Mouse (Mus musculus): ENCODE measurements around the gene Nsl1. TPM values are rescaled to one million over a fixed set of nuclear protein-coding genes. Genes with fewer than 3 reads are reported as not detected.

Gene Nsl1
- polyA plus RNA-seq, 1 experiment from 2014 or later = 15.6 TPM

- 64% methylated on average over 5 of the region's 5 CpGs for WGBS
- Histone ChIP-seq H3K27me3 (ENCODE audit: control insufficient read depth, insufficient read depth, low read length) (no peaks in the 10 kb centered on the region), H3K9ac (ENCODE audit: low read length) (no peak overlapping the region), H3K27ac (ENCODE audit: low read length) (no peak overlapping the region), H3K36me3 (ENCODE audit: control insufficient read depth, insufficient read depth, low read length) (0 out of 2 replicates have a peak, but pooled peaks cover 8% of the 10 kb centered on the region), H3K4me2 (ENCODE audit: low read depth, low read length) (no peak overlapping the region), H3K4me1 (ENCODE audit: control insufficient read depth, insufficient read depth, low read length) (no peaks in the 10 kb centered on the region), H3K9me3 (replicated peaks; ENCODE audit: control insufficient read depth, low read length) (no peaks in the 10 kb centered on the region), H3K4me3 (replicated peaks; ENCODE audit: low read length) (no peak overlapping the region)
- no peak for ATAC-seq (ENCODE audit: insufficient read depth, low FRiP score)
These were observed 22.2 kb downstream of the Nsl1 start for GRCm38 (mm10) chr1:191084951-191085559.

DNA sequence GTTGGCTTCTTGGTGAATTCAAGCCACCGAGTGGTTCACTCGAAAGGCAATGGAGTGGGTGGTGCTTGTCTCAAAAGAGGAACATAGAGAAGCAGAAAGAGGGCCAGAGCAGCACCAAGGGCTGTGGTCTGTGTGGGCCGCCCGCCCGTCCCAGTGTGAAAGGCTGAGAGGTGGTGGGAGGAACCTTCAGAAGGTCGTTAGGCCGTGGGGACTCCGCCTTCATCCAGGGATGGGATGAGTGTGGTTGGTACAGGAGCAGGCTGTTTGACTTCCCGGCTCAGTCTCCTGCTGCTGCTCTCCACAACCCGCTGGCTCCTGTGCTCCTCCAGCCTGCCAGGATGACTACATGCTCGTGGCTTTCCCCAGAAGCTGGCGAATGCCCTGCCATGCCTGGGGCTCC lies 22.8 kb downstream of the Nsl1 start:
- no peak for ATAC-seq (ENCODE audit: insufficient read depth, low FRiP score)
- H3K27ac ChIP-seq (ENCODE audit: low read length) = no peak overlapping the region
- no peak overlapping the region for H3K9ac ChIP-seq (ENCODE audit: low read length)
- H3K4me1 ChIP-seq (ENCODE audit: control insufficient read depth, insufficient read depth, low read length) = no peaks in the 10 kb centered on the region
- no peaks in the 10 kb centered on the region for H3K9me3 ChIP-seq (replicated peaks; ENCODE audit: control insufficient read depth, low read length)
- H3K4me3 ChIP-seq (replicated peaks; ENCODE audit: low read length) = no peak overlapping the region
- H3K27me3 ChIP-seq (ENCODE audit: control insufficient read depth, insufficient read depth, low read length) = no peaks in the 10 kb centered on the region
- WGBS = 78% methylated on average over 12 of the region's 12 CpGs
- 0 out of 2 replicates have a peak, but pooled peaks cover 8% of the 10 kb centered on the region for H3K36me3 ChIP-seq (ENCODE audit: control insufficient read depth, insufficient read depth, low read length)
- H3K4me2 ChIP-seq (ENCODE audit: low read depth, low read length) = no peak overlapping the region

GRCm38 (mm10) chr1:191086304-191086878 lies 23.6 kb downstream of the Nsl1 start:
- no peaks in the 10 kb centered on the region for H3K4me1 ChIP-seq (ENCODE audit: control insufficient read depth, insufficient read depth, low read length)
- H3K27me3 ChIP-seq (ENCODE audit: control insufficient read depth, insufficient read depth, low read length) = no peaks in the 10 kb centered on the region
- H3K4me3 ChIP-seq (replicated peaks; ENCODE audit: low read length) = no peak overlapping the region
- H3K9ac ChIP-seq (ENCODE audit: low read length) = no peak overlapping the region
- H3K36me3 ChIP-seq (ENCODE audit: control insufficient read depth, insufficient read depth, low read length) = 0 out of 2 replicates have a peak, but pooled peaks cover 4% of the 10 kb centered on the region
- 80% methylated on average over 7 of the region's 7 CpGs for WGBS
- H3K27ac ChIP-seq (ENCODE audit: low read length) = no peak overlapping the region
- ATAC-seq (ENCODE audit: insufficient read depth, low FRiP score) = no peak
- H3K4me2 ChIP-seq (ENCODE audit: low read depth, low read length) = no peak overlapping the region
- no peaks in the 10 kb centered on the region for H3K9me3 ChIP-seq (replicated peaks; ENCODE audit: control insufficient read depth, low read length)

DNA sequence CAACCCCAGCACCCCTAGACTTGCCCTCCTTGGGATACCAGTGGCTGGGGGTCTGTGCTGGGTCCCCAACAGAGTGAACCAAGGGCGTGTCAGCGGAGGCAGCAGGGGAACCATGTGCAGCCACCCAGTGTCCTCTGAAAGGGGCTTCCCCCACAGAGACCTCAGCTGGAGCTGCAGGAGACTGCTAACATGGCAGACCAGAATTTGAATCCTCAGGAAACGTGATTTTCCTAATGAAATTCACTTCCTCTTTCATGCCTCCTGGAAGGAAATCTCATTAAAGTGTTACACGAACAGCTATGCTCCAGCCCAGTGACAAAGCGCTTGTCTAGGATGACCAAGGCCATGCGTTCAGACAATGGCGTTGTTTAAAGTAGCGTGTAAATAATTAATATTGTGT lies 24.1 kb downstream of the Nsl1 start:
- 67% methylated on average over 8 of the region's 8 CpGs for WGBS
- no peaks in the 10 kb centered on the region for H3K4me1 ChIP-seq (ENCODE audit: control insufficient read depth, insufficient read depth, low read length)
- no peak overlapping the region for H3K4me3 ChIP-seq (replicated peaks; ENCODE audit: low read length)
- no peaks in the 10 kb centered on the region for H3K27me3 ChIP-seq (ENCODE audit: control insufficient read depth, insufficient read depth, low read length)
- no peak overlapping the region for H3K27ac ChIP-seq (ENCODE audit: low read length)
- H3K9ac ChIP-seq (ENCODE audit: low read length) = no peak overlapping the region
- H3K4me2 ChIP-seq (ENCODE audit: low read depth, low read length) = no peak overlapping the region
- H3K36me3 ChIP-seq (ENCODE audit: control insufficient read depth, insufficient read depth, low read length) = 0 out of 2 replicates have a peak, but pooled peaks cover 2% of the 10 kb centered on the region
- H3K9me3 ChIP-seq (replicated peaks; ENCODE audit: control insufficient read depth, low read length) = no peaks in the 10 kb centered on the region
- ATAC-seq (ENCODE audit: insufficient read depth, low FRiP score) = no peak

GRCm38 (mm10) chr1:191087955-191088354 lies 25.1 kb downstream of the Nsl1 start:
- Histone ChIP-seq H3K4me3 (replicated peaks; ENCODE audit: low read length) (no peak overlapping the region), H3K4me2 (ENCODE audit: low read depth, low read length) (no peak overlapping the region), H3K27ac (ENCODE audit: low read length) (no peak overlapping the region), H3K36me3 (ENCODE audit: control insufficient read depth, insufficient read depth, low read length) (no peaks in the 10 kb centered on the region), H3K27me3 (ENCODE audit: control insufficient read depth, insufficient read depth, low read length) (no peaks in the 10 kb centered on the region), H3K9me3 (replicated peaks; ENCODE audit: control insufficient read depth, low read length) (no peaks in the 10 kb centered on the region), H3K9ac (ENCODE audit: low read length) (no peak overlapping the region), H3K4me1 (ENCODE audit: control insufficient read depth, insufficient read depth, low read length) (no peaks in the 10 kb centered on the region)
- 70% methylated on average over 5 of the region's 5 CpGs for WGBS
- ATAC-seq (ENCODE audit: insufficient read depth, low FRiP score) = no peak

DNA sequence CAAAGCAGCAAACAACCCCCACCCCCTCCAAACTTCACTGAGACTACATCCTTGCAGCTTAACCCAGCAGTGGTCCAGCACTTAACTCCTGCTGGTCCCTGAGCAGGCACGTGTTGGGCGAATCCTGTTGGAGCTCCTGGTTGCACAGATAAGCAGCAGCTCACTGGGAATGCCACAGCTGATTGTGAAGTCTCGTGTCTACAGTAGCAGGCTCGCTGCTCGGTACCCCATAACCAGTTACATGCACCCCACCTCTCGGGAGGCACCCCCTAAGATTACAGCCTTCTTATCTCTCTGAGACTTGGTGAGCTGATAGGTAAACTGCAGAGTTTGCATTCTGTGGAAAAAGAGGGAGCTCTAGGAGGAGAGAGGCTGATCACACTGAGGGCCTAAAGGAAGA lies 26.5 kb downstream of the Nsl1 start:
- no peaks in the 10 kb centered on the region for H3K9me3 ChIP-seq (replicated peaks; ENCODE audit: control insufficient read depth, low read length)
- WGBS = 66% methylated on average over 6 of the region's 6 CpGs
- ATAC-seq (ENCODE audit: insufficient read depth, low FRiP score) = no peak
- H3K4me1 ChIP-seq (ENCODE audit: control insufficient read depth, insufficient read depth, low read length) = no peaks in the 10 kb centered on the region
- no peak overlapping the region for H3K4me3 ChIP-seq (replicated peaks; ENCODE audit: low read length)
- no peak overlapping the region for H3K4me2 ChIP-seq (ENCODE audit: low read depth, low read length)
- H3K9ac ChIP-seq (ENCODE audit: low read length) = no peak overlapping the region
- H3K27ac ChIP-seq (ENCODE audit: low read length) = no peak overlapping the region
- no peaks in the 10 kb centered on the region for H3K36me3 ChIP-seq (ENCODE audit: control insufficient read depth, insufficient read depth, low read length)
- no peaks in the 10 kb centered on the region for H3K27me3 ChIP-seq (ENCODE audit: control insufficient read depth, insufficient read depth, low read length)

DNA sequence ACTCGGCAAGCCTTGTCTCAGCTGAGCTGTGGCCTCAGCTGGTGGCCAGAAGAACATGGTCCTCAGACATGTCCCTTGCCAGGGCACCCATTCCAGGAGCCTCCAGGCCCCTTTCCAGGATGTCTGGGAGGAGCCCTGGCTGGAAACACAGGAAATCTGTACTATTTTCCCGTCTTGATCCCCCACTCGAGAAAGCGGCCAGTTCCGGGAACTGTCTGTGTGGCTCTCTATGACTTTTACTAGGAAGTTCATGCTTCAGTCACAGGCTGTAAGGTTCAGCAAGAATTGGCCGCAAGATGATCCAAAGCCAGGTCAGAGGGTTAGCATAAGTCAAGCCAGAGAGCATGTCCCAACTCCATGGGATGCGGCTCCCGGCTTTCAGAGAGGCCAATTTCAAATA lies 29.2 kb downstream of the Nsl1 start:
- Histone ChIP-seq H3K4me2 (ENCODE audit: low read depth, low read length) (no peak overlapping the region), H3K9me3 (replicated peaks; ENCODE audit: control insufficient read depth, low read length) (no peaks in the 10 kb centered on the region), H3K4me3 (replicated peaks; ENCODE audit: low read length) (no peak overlapping the region), H3K27me3 (ENCODE audit: control insufficient read depth, insufficient read depth, low read length) (no peaks in the 10 kb centered on the region), H3K9ac (ENCODE audit: low read length) (no peak overlapping the region), H3K4me1 (ENCODE audit: control insufficient read depth, insufficient read depth, low read length) (no peaks in the 10 kb centered on the region), H3K36me3 (ENCODE audit: control insufficient read depth, insufficient read depth, low read length) (no peaks in the 10 kb centered on the region), H3K27ac (ENCODE audit: low read length) (no peak overlapping the region)
- WGBS = 75% methylated on average over 8 of the region's 8 CpGs
- no peak for ATAC-seq (ENCODE audit: insufficient read depth, low FRiP score)

GRCm38 (mm10) chr1:191093578-191093977 lies 30.8 kb downstream of the Nsl1 start:
- no peak for ATAC-seq (ENCODE audit: insufficient read depth, low FRiP score)
- no peak overlapping the region for H3K4me2 ChIP-seq (ENCODE audit: low read depth, low read length)
- H3K27ac ChIP-seq (ENCODE audit: low read length) = peak overlapping the region; percentile 44; the same call in 1 of the 2 replicates
- no peak overlapping the region for H3K9ac ChIP-seq (ENCODE audit: low read length)
- H3K36me3 ChIP-seq (ENCODE audit: control insufficient read depth, insufficient read depth, low read length) = no peaks in the 10 kb centered on the region
- peaks cover 4% of the 10 kb centered on the region; the same call in 1 of the 2 replicates for H3K4me1 ChIP-seq (ENCODE audit: control insufficient read depth, insufficient read depth, low read length)
- 59% methylated on average over 5 of the region's 5 CpGs for WGBS
- H3K27me3 ChIP-seq (ENCODE audit: control insufficient read depth, insufficient read depth, low read length) = no peaks in the 10 kb centered on the region
- H3K9me3 ChIP-seq (replicated peaks; ENCODE audit: control insufficient read depth, low read length) = no peaks in the 10 kb centered on the region
- H3K4me3 ChIP-seq (replicated peaks; ENCODE audit: low read length) = no peak overlapping the region

DNA sequence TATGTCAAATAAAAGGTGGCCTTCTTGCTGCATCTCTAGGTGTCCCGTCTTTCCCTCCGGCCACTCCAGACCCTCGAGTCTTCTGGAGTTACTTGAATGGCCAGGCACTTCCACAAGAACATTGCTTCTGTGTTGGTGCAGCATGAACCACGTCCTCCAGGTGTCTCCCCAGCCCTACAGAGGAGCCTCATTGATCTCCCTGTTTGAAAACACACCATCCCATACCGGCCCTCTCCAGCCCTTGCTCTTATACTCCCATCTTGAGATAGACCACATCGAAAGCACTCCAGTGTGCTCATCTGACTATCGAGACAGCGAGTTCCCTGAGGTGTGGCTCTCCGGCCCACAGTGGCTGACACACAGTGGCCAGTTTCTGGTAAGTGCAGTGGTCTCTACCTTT lies 32.2 kb downstream of the Nsl1 start:
- Histone ChIP-seq H3K4me1 (ENCODE audit: control insufficient read depth, insufficient read depth, low read length) (peaks cover 4% of the 10 kb centered on the region; the same call in 1 of the 2 replicates), H3K9me3 (replicated peaks; ENCODE audit: control insufficient read depth, low read length) (no peaks in the 10 kb centered on the region), H3K4me3 (replicated peaks; ENCODE audit: low read length) (no peak overlapping the region), H3K9ac (ENCODE audit: low read length) (no peak overlapping the region), H3K4me2 (ENCODE audit: low read depth, low read length) (no peak overlapping the region), H3K36me3 (ENCODE audit: control insufficient read depth, insufficient read depth, low read length) (no peaks in the 10 kb centered on the region), H3K27me3 (ENCODE audit: control insufficient read depth, insufficient read depth, low read length) (no peaks in the 10 kb centered on the region), H3K27ac (ENCODE audit: low read length) (no peak overlapping the region)
- ATAC-seq (ENCODE audit: insufficient read depth, low FRiP score) = no peak
- WGBS = 71% methylated on average over 9 of the region's 9 CpGs

Measured in stomach, embryonic 16.5 days (tissue).